Mouse (Mus musculus) heart, postnatal 4 days (tissue): ENCODE results near the gene Cd3g. TPM values are rescaled to one million over a fixed set of nuclear protein-coding genes. Genes with fewer than 3 reads are reported as not detected.

ENCODE experiments used
- total RNA-seq, 2 experiments: library from RNA; stranded (reverse); gene quantifications; 2 replicates each; pipeline ENCODE4 v1.2.3; 2021

Cd3g gene
- total RNA-seq, 2 experiments from 2014 or later, result 0.43 to 0.48 TPM

Other genes starting within 250 kb of the Cd3g start
- gene Phldb1, start 245.2 kb downstream of the Cd3g start, total RNA-seq, result 100 to 1,000 TPM; 109 TPM
- gene Arcn1, start 212.6 kb downstream of the Cd3g start, total RNA-seq, result 100 to 1,000 TPM; 104 to 119 TPM
- 10 to 100 TPM; 58.4 to 58.7 TPM for gene Ift46, start 212.5 kb downstream of the Cd3g start, total RNA-seq
- gene Tmem25, start 181.1 kb downstream of the Cd3g start, total RNA-seq, result 1 to 10 TPM; 3.5 to 6.0 TPM
- 1 to 10 TPM in 1 of 2 experiments, under 1 TPM in 1; 0.61 to 1.0 TPM for gene Ttc36, start 177.4 kb downstream of the Cd3g start, total RNA-seq
- gene Kmt2a, start 99.1 kb downstream of the Cd3g start, total RNA-seq, result 10 to 100 TPM; 22.9 to 23.5 TPM
- gene Atp5l, start 59.7 kb downstream of the Cd3g start, total RNA-seq, result 1,000 to 10,000 TPM; 1,050 to 1,223 TPM
- gene Ube4a, start 14.8 kb downstream of the Cd3g start, total RNA-seq, result 10 to 100 TPM; 33.9 to 41.6 TPM
- gene Cd3d, start 1.4 kb upstream of the Cd3g start, total RNA-seq, result under 1 TPM in 1 of 2 experiments, not detected in 1; 0.36 TPM
- gene Cd3e, start 29.2 kb upstream of the Cd3g start, total RNA-seq, result under 1 TPM; 0.81 to 0.88 TPM
- gene Mpzl2, start 59.4 kb upstream of the Cd3g start, total RNA-seq, result 1 to 10 TPM in 1 of 2 experiments, under 1 TPM in 1; 0.86 to 1.8 TPM
- gene Mpzl3, start 74.8 kb upstream of the Cd3g start, total RNA-seq, result 1 to 10 TPM in 1 of 2 experiments, under 1 TPM in 1; 0.92 to 1.1 TPM
- under 1 TPM in 1 of 2 experiments, not detected in 1; 0.32 TPM for gene Jaml, start 98.8 kb upstream of the Cd3g start, total RNA-seq
- under 1 TPM; 0.56 to 0.64 TPM for gene Scn2b, start 137.4 kb upstream of the Cd3g start, total RNA-seq
- gene Scn4b, start 158.0 kb upstream of the Cd3g start, total RNA-seq, result under 1 TPM; 0.10 to 0.14 TPM
- not detected for gene BC049352, start 201.6 kb upstream of the Cd3g start, total RNA-seq
- gene Tmprss4, start 223.7 kb upstream of the Cd3g start, total RNA-seq, result not detected